Mouse (Mus musculus) neutrophil, adult 59 days (primary cell): ENCODE measurements around the gene Ghsr. TPM values are rescaled to one million over a fixed set of nuclear protein-coding genes. Genes with fewer than 3 reads are reported as not detected.

Experiments used
- total RNA-seq, 2 experiments: library from RNA; stranded (reverse); gene quantifications; 1 replicate in 1 of 2; 2 replicates in 1 of 2; pipeline ENCODE4 v1.2.4; 2023

Gene Ghsr
- not detected for total RNA-seq

GRCm38 (mm10) chr3:27371276-27371621, at the start of gene Ghsr:
Gene Ghsr (plus strand): TSS chr3:27371351.

Other genes starting within 250 kb of the Ghsr start
- 10 to 100 TPM; 33.3 to 36.6 TPM for gene Ect2, start 217.5 kb upstream of the Ghsr start, total RNA-seq
- 10 to 100 TPM; 28.2 to 31.1 TPM for gene Nceh1, start 188.4 kb upstream of the Ghsr start, total RNA-seq
- gene Tnfsf10, start 54.3 kb upstream of the Ghsr start, total RNA-seq, result under 1 TPM; 0.62 to 0.93 TPM